Mouse (Mus musculus) limb, embryonic 14.5 days (tissue): ENCODE measurements around the gene Pin1. TPM values are rescaled to one million over a fixed set of nuclear protein-coding genes. Genes with fewer than 3 reads are reported as not detected.

Experiments used
- ATAC-seq: fragments of 200-750 bp; cut with Nextera tagmentation; 2 replicates; pipeline ENCODE4 v1.8.0; 2017; ENCODE audit warnings: low read depth, moderate number of reproducible peaks, moderate TSS enrichment; ENCODE audit not compliant: low FRiP score
- DNase-seq: peaks from one replicate; pipeline ENCODE4 v3.0.0-alpha.2; 2015; ENCODE audit warnings: low spot score
- H3K27ac ChIP-seq: fragments of 300-500 bp; sonication (generic); replicated peaks from 2 replicates; pipeline ENCODE4 v1.5.1; 2014; ENCODE audit warnings: low read depth, mild to moderate bottlenecking, low read length, moderate library complexity, mixed read lengths
- H3K27me3 ChIP-seq: fragments of 300-500 bp; sonication (generic); 2 replicates; pipeline ENCODE4 v1.6.1; 2014; ENCODE audit warnings: low read length, mixed read lengths; ENCODE audit not compliant: control insufficient read depth, insufficient read depth
- H3K36me3 ChIP-seq: fragments of 300-500 bp; sonication (generic); 2 replicates; pipeline ENCODE4 v1.6.1; 2014; ENCODE audit warnings: mild to moderate bottlenecking, low read length, moderate library complexity, mixed read lengths; ENCODE audit not compliant: control insufficient read depth, insufficient read depth
- H3K4me1 ChIP-seq: fragments of 300-500 bp; sonication (generic); 2 replicates; pipeline ENCODE4 v1.6.1; 2014; ENCODE audit warnings: antibody characterized with exemption, low read length, mixed read lengths; ENCODE audit not compliant: control insufficient read depth, insufficient read depth
- H3K4me2 ChIP-seq: fragments of 300-500 bp; sonication (generic); replicated peaks from 2 replicates; pipeline ENCODE4 v1.6.1; 2014; ENCODE audit warnings: low read depth, mild to moderate bottlenecking, low read length, moderate library complexity; ENCODE audit not compliant: severe bottlenecking
- H3K4me3 ChIP-seq: fragments of 300-500 bp; sonication (generic); replicated peaks from 2 replicates; pipeline ENCODE4 v1.5.1; 2014; ENCODE audit warnings: low read length
- H3K9ac ChIP-seq: fragments of 300-500 bp; sonication (generic); 2 replicates; pipeline ENCODE4 v1.6.1; 2014; ENCODE audit warnings: mild to moderate bottlenecking, low read depth, low read length, moderate library complexity; ENCODE audit not compliant: severe bottlenecking
- H3K9me3 ChIP-seq: fragments of 300-500 bp; sonication (generic); 2 replicates; pipeline ENCODE4 v1.6.1; 2016; ENCODE audit warnings: low read length; ENCODE audit not compliant: control insufficient read depth
- POLR2A ChIP-seq: fragments of 200-500 bp; IDR thresholded peaks from 2 replicates; pipeline ENCODE4 v1.8.0; 2012; ENCODE audit warnings: inconsistent platforms, mild to moderate bottlenecking, moderate library complexity, borderline replicate concordance; ENCODE audit not compliant: insufficient read depth, insufficient read length; ENCODE audit errors: extremely low read depth
- WGBS: fragments of 180-500 bp; shearing (Covaris S2); extraction: QIAGEN DNeasy Blood & Tissue Kit; methylation state at CpG from one replicate; pipeline ENCODE4 v1.1.7; 2014; 5-methylcytosine and 5-hydroxymethylcytosine counted together
- polyA plus RNA-seq, 2 experiments: library from polyadenylated mRNA; depleted of rRNA in 1 of 2; stranded (reverse) in 1 of 2; unstranded in 1 of 2; fragments of >200 nt; fragmentation: Nextera tagmentation in 1 of 2; extraction: Ambion mirVana in 1 of 2; gene quantifications; 2 replicates each; pipeline versions ENCODE4 v1.2.1 to v1.2.3; 2012 to 2014

Pin1 gene
- polyA plus RNA-seq (2012; rRNA removed) (25.2 and 28.0 TPM in 2 replicates), polyA plus RNA-seq (2014; fragmentation: Nextera tagmentation; extraction: Ambion mirVana) (47.8 and 51.2 TPM in 2 replicates)

DNA sequence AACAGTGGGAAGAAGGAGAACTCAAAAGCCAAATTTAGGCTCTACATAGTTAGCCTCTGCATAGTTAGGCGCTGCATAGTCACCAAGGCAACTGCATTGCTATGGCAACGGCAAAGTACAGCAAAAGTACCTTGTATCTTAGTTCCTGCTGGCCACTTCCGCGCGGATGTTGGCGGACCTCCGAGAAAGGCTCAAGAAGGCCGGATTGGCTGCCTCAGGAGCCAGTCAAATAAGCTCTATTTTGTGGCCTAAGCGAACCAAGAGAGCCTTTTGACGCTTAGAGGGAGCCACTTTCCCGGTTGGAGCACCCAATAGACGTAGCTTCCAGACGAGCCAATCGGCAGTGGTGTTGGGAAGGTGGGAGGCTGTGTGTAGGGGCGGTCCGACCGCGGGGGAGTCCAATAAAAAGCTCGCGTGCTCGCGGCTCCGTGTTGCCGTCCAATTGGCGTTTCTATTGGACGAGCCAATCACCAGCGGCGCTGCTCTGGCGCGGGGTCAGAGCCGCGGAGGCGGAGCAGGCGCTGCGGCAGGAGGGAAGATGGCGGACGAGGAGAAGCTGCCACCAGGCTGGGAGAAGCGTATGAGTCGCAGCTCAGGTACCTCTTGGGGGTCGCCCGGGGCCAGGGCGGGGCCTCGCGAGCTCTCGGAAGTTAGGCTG lies at the start of gene Pin1:
Gene Pin1 (plus strand): TSS at position 494 of the 658 bp plus-strand sequence.
- WGBS, result 0% methylated on average over 45 of the region's 45 CpGs
- ATAC-seq, result peak; percentile 99
- Histone ChIP-seq H3K27me3 (no peaks in the 10 kb centered on the region), H3K27ac (peak within 1 kb of the TSS; percentile 15; the same call in 1 of the 2 replicates), H3K9me3 (no peaks in the 10 kb centered on the region), H3K36me3 (peaks cover 47% of the 10 kb centered on the region), H3K9ac (peak within 1 kb of the TSS; percentile 79), H3K4me1 (peaks cover 10% of the 10 kb centered on the region; the same call in 1 of the 2 replicates), H3K4me2 (peak within 1 kb of the TSS; percentile 70), H3K4me3 (peak within 1 kb of the TSS; percentile 95)
- DNase-seq, result peak; percentile 99
- TF ChIP-seq POLR2A, result peak; percentile 68; the same call in 1 of the 2 replicates

DNA sequence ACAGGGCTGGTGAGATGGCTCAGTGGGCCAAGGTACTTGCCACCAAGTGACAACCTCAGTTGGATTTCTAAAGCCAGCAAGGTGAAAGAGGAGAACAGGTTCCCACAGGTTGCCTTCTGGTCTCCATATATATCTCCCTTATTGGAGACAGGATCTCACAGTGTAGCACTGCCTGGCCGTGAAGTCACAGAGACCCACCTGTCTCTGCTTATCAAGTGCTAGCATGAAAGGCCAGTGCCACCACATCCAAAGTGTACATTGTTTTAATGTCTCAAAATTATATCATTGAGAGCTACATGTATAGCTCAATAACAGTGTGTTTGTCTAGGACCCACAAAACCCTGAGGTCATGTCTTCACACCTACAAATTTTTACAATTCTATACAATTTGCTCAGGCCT lies 45.6 kb upstream of the Pin1 start:
- ATAC-seq, result no peak
- no peaks in the 10 kb centered on the region for H3K4me1 ChIP-seq
- WGBS, result 95% methylated on average over 1 of the region's 1 CpGs

DNA sequence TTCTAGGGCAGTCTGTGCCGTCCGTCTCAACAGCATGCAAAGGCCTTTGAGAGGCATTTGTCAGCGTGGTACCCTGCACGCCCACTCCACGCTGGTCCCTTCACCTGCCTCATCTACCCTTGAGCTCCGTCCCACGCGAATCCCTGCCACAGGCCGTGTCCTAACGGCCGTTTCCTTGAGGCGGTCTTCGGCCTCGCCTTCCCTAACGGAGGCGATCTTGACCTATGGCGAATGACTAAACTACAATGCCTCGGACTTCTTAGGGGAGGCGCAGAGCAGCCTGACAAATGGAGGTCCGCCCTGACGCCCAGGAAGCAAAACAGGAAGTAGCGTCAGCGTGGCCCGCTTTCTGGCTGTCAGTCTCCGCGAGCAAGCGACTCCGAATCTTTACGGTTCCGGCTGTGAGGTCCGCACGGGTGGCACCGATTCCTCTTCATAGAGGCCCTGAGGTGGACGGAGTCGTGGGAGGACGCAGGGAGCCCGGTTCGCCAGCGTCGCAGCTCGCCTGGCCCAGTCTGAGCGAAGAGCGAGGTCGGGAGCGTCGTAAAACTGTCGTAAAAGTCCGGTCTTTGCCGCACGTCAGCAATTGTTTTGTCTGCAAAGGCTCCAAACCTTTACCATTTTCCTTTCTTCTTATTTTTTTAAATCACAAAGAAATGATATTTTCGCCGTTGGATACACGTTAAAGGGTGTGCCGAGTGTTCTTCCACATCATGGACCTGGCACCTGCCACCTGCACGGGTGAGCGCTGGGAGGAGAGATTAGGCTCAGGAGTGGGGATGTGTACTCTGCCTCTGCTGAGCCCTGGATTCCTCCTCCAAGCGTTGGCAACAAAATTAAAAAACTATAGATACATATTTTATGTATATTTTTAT lies 44.6 kb upstream of the Pin1 start:
- ATAC-seq (peak; percentile 87), DNase-seq (peak; percentile 97)
- H3K4me1 ChIP-seq, result no peaks in the 10 kb centered on the region
- no peaks in the 10 kb centered on the region for H3K9me3 ChIP-seq
- no peaks in the 10 kb centered on the region for H3K27me3 ChIP-seq
- peak overlapping the region; percentile 77 for H3K4me2 ChIP-seq
- peak overlapping the region; percentile 83 for H3K9ac ChIP-seq
- WGBS, result under 1% methylated on average over 57 of the region's 57 CpGs
- no peaks in the 10 kb centered on the region; the same call in none of the 2 replicates for H3K36me3 ChIP-seq
- peak; percentile 74; the same call in 1 of the 2 replicates for TF ChIP-seq POLR2A
- peak overlapping the region; percentile 70 for H3K4me3 ChIP-seq
- peak overlapping the region; percentile 96 for H3K27ac ChIP-seq

More for the DNA sequence above, 45.6 kb upstream of the Pin1 start:
- H3K4me3 ChIP-seq, result no peak overlapping the region
- H3K27me3 ChIP-seq, result no peaks in the 10 kb centered on the region
- no peak for TF ChIP-seq POLR2A
- peaks cover 2% of the 10 kb centered on the region for H3K36me3 ChIP-seq
- DNase-seq, result no peak
- no peaks in the 10 kb centered on the region for H3K9me3 ChIP-seq
- H3K9ac ChIP-seq, result peak overlapping the region; percentile 83; the same call in 1 of the 2 replicates
- H3K4me2 ChIP-seq, result peak overlapping the region; percentile 77; the same call in 1 of the 2 replicates
- H3K27ac ChIP-seq, result no peak overlapping the region

DNA sequence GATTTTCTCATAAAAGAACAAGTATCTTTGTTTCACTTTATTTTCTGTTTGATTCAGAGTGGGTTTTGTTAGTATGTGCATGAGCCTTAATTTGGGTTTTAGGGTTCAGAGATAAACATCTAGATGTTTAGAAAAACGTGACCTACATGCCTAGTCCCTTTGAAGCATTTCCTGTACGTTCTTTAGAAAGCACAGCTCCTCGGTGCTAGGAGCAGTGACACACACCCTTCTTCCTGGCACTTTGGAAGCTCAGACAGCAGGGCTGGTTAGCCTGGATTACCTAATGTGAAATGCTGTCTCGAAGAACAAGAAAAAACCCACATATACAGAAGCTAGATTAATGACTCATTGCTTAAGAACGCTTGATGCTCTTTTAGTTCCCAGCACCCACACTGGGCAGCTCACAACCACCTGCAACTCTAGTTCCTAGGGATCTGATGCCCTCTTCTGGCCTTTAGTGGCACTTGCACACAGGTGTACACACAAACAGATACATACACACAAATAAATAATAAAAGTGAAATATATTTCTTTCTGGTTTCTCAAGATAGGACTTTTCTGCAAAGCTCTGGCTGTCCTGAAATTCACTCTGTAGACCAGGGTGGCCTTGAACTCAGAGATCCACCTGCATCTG lies 41.9 kb upstream of the Pin1 start:
- Histone ChIP-seq H3K4me3 (no peak overlapping the region), H3K4me1 (no peaks in the 10 kb centered on the region), H3K9me3 (no peaks in the 10 kb centered on the region), H3K36me3 (no peaks in the 10 kb centered on the region; the same call in none of the 2 replicates), H3K27me3 (no peaks in the 10 kb centered on the region), H3K4me2 (no peak overlapping the region), H3K9ac (no peak overlapping the region), H3K27ac (no peak overlapping the region)
- 86% methylated on average over 5 of the region's 5 CpGs for WGBS
- DNase-seq (no peak), ATAC-seq (no peak)
- TF ChIP-seq POLR2A, result no peak

DNA sequence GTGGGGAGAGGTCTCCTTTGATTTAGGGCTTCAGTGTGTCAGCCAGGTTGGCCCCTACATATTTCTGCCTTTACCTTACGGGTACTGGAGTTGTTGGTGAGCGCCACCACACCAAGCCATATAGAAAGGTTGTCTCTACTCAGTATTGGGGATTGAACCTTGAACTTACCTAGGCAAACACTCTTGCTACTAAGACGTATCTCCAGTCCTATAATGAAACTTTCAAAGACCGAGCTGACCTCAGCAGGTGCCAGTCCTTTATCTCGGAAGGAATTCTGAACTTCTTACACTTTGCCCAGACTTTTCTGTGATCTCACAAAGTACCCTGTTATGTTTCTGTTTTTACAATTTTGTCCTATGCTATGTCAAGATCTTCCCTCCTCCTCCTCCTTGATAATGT lies 39.9 kb upstream of the Pin1 start:
- Histone ChIP-seq H3K4me3 (no peak overlapping the region), H3K36me3 (no peaks in the 10 kb centered on the region; the same call in none of the 2 replicates), H3K4me2 (no peak overlapping the region), H3K27ac (no peak overlapping the region), H3K9me3 (no peaks in the 10 kb centered on the region), H3K27me3 (no peaks in the 10 kb centered on the region), H3K4me1 (no peaks in the 10 kb centered on the region), H3K9ac (no peak overlapping the region)
- ATAC-seq (no peak), DNase-seq (no peak)
- TF ChIP-seq POLR2A, result no peak
- 82% methylated on average over 5 of the region's 5 CpGs for WGBS
